Mouse (Mus musculus): ENCODE data around the gene Grik3. TPM values are rescaled to one million over a fixed set of nuclear protein-coding genes. Genes with fewer than 3 reads are reported as not detected.

Grik3 gene
- polyA plus RNA-seq, 2 experiments, result 0.61 to 1.9 TPM

DNA sequence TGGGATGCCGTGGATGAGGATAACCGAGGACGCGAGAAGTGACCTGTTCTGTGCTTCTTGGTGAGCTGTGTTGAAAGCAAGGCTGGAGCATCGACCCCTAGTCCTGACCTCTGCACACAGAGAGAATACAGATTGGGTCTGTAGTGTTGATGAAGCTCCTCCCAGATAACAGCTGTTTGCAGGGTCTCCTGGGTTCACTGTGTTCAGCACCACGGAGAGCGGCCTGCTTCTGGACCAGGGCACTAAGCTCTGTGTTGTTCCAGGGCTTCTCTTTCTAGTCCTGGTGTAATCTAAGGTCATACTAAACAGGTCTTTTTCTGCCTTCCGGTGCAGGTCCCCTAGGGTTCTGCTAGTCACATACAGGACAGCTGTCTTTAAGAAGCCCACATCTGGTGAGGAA lies 12.4 kb downstream of the Grik3 start:
- H3K27ac ChIP-seq (replicated peaks; ENCODE audit: low read depth, low read length), result no peak overlapping the region
- peaks cover 14% of the 10 kb centered on the region; the same call in 1 of the 2 replicates for H3K27me3 ChIP-seq (ENCODE audit: control insufficient read depth, insufficient read depth, low read length)
- H3K9ac ChIP-seq (ENCODE audit: low read depth, low read length, severe bottlenecking), result no peak overlapping the region
- no peaks in the 10 kb centered on the region for H3K9me3 ChIP-seq (ENCODE audit: control insufficient read depth, low read length)
- DNase-seq (ENCODE audit: low spot score) (peak; percentile 78), ATAC-seq (ENCODE audit: low FRiP score, low read depth) (no peak)
- H3K4me2 ChIP-seq (replicated peaks; ENCODE audit: low read depth, low read length, severe bottlenecking), result no peak overlapping the region
- H3K4me1 ChIP-seq (ENCODE audit: control insufficient read depth, insufficient read depth, low read length), result no peaks in the 10 kb centered on the region
- no peak for TF ChIP-seq POLR2A (IDR thresholded peaks at IDR 0.05; ENCODE audit: borderline replicate concordance, extremely low read depth, insufficient read depth, insufficient read length)
- WGBS, result 59% methylated on average over 8 of the region's 8 CpGs
- H3K36me3 ChIP-seq (ENCODE audit: control insufficient read depth, insufficient read depth, low read length), result no peaks in the 10 kb centered on the region
- H3K4me3 ChIP-seq (replicated peaks; ENCODE audit: low read length), result no peak overlapping the region

DNA sequence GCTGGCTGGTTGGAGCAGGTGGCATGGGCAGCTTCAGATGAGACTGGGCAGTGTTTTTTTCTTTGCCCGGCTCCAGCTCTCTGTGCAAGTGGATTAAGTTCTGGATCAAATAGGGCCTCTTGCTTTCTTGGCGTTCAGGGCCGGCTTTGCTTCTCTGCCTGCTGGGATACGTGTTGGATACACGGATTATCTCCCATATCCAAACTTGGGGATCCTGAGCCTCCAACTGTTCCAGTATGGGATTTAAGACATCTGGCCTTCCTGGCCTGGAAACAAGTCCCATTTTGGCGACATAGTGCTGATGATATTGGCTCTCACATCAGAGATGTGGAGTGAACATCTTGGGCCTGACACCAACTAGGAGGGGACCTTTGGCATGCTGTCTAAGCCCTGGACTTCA lies 21.9 kb downstream of the Grik3 start:
- ATAC-seq (ENCODE audit: low FRiP score, low read depth), result no peak
- H3K9me3 ChIP-seq (ENCODE audit: control insufficient read depth, low read length), result no peaks in the 10 kb centered on the region
- TF ChIP-seq POLR2A (IDR thresholded peaks at IDR 0.05; ENCODE audit: borderline replicate concordance, extremely low read depth, insufficient read depth, insufficient read length), result no peak
- DNase-seq (ENCODE audit: low spot score), result no peak
- no peaks in the 10 kb centered on the region; the same call in 1 of the 2 replicates for H3K27me3 ChIP-seq (ENCODE audit: control insufficient read depth, insufficient read depth, low read length)
- H3K27ac ChIP-seq (replicated peaks; ENCODE audit: low read depth, low read length), result no peak overlapping the region
- H3K36me3 ChIP-seq (ENCODE audit: control insufficient read depth, insufficient read depth, low read length), result no peaks in the 10 kb centered on the region
- 84% methylated on average over 6 of the region's 6 CpGs for WGBS
- H3K4me3 ChIP-seq (replicated peaks; ENCODE audit: low read length), result no peak overlapping the region
- H3K4me1 ChIP-seq (ENCODE audit: control insufficient read depth, insufficient read depth, low read length), result no peaks in the 10 kb centered on the region
- no peak overlapping the region for H3K9ac ChIP-seq (ENCODE audit: low read depth, low read length, severe bottlenecking)
- H3K4me2 ChIP-seq (replicated peaks; ENCODE audit: low read depth, low read length, severe bottlenecking), result no peak overlapping the region

DNA sequence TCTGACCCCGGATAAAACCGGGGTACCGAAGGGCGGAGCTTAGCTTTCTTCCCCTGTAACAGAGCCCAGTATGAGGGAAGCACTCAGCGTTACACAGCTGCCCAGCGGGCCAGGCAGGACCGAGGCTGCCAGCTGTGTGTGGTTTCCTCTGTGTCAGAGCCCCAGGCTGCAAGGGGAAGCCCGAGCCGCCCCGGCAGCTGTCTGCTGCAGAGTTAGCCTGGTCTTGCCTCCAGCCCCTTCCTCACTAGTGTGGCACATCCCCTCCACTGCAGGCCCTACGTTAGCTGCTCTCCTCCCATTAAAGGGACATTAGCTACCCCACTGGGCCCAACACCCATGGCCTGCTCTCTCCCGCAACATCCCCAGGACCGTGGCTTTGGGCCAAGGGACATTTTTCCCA lies 25.1 kb downstream of the Grik3 start:
- ATAC-seq (ENCODE audit: low FRiP score, low read depth), result no peak
- H3K9me3 ChIP-seq (ENCODE audit: control insufficient read depth, low read length), result no peaks in the 10 kb centered on the region
- H3K9ac ChIP-seq (ENCODE audit: low read depth, low read length, severe bottlenecking), result no peak overlapping the region
- no peak overlapping the region for H3K4me2 ChIP-seq (replicated peaks; ENCODE audit: low read depth, low read length, severe bottlenecking)
- WGBS, result 44% methylated on average over 13 of the region's 13 CpGs
- no peak for TF ChIP-seq POLR2A (IDR thresholded peaks at IDR 0.05; ENCODE audit: borderline replicate concordance, extremely low read depth, insufficient read depth, insufficient read length)
- no peak overlapping the region for H3K4me3 ChIP-seq (replicated peaks; ENCODE audit: low read length)
- H3K27me3 ChIP-seq (ENCODE audit: control insufficient read depth, insufficient read depth, low read length), result no peaks in the 10 kb centered on the region; the same call in 1 of the 2 replicates
- no peaks in the 10 kb centered on the region for H3K4me1 ChIP-seq (ENCODE audit: control insufficient read depth, insufficient read depth, low read length)
- H3K36me3 ChIP-seq (ENCODE audit: control insufficient read depth, insufficient read depth, low read length), result no peaks in the 10 kb centered on the region
- DNase-seq (ENCODE audit: low spot score), result no peak
- H3K27ac ChIP-seq (replicated peaks; ENCODE audit: low read depth, low read length), result no peak overlapping the region

DNA sequence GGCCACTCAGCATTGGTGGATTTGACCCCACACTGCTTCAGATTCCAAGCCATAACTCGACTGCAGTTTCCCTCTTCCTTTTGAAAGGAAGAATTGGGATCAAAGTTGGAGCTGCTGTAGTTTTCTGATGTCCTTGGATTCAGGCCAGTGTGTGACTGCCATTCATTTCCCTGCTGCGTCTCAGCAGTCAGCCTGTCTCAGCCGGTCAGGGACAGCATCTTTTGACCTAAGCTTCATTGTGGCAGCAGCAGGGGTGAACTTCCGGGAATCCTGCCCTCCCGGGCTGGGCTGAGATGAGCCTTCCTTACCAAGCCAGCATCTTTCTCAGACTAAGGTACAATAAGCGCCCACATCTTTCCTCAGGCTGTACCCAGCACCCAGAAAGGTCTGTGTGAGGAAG lies 26.1 kb downstream of the Grik3 start:
- H3K4me3 ChIP-seq (replicated peaks; ENCODE audit: low read length), result no peak overlapping the region
- H3K4me1 ChIP-seq (ENCODE audit: control insufficient read depth, insufficient read depth, low read length), result no peaks in the 10 kb centered on the region
- no peak for ATAC-seq (ENCODE audit: low FRiP score, low read depth)
- H3K9ac ChIP-seq (ENCODE audit: low read depth, low read length, severe bottlenecking), result no peak overlapping the region
- no peak overlapping the region for H3K27ac ChIP-seq (replicated peaks; ENCODE audit: low read depth, low read length)
- H3K4me2 ChIP-seq (replicated peaks; ENCODE audit: low read depth, low read length, severe bottlenecking), result no peak overlapping the region
- 64% methylated on average over 6 of the region's 6 CpGs for WGBS
- no peak for DNase-seq (ENCODE audit: low spot score)
- no peak for TF ChIP-seq POLR2A (IDR thresholded peaks at IDR 0.05; ENCODE audit: borderline replicate concordance, extremely low read depth, insufficient read depth, insufficient read length)
- H3K36me3 ChIP-seq (ENCODE audit: control insufficient read depth, insufficient read depth, low read length), result no peaks in the 10 kb centered on the region
- no peaks in the 10 kb centered on the region; the same call in 1 of the 2 replicates for H3K27me3 ChIP-seq (ENCODE audit: control insufficient read depth, insufficient read depth, low read length)
- no peaks in the 10 kb centered on the region for H3K9me3 ChIP-seq (ENCODE audit: control insufficient read depth, low read length)

DNA sequence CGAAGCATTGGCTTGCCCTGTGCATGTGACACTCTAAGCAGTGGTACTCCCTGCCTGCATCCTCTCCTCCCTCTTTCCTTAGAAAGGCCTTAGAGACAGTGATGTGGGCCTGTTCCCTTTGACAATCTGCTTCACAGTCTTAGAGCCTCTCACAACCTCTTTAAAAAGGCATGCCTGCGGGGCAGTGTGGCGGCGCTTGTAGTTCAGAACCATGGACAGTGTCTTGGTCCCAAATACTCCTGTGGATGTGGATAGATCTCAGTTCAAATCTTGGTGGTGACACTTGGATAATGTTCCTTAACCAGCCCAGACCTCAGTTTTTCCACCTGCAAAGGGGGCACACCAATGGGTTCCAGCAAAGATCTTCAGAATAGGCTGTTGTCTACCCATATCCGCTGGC lies 28.4 kb downstream of the Grik3 start:
- no peaks in the 10 kb centered on the region for H3K4me1 ChIP-seq (ENCODE audit: control insufficient read depth, insufficient read depth, low read length)
- no peaks in the 10 kb centered on the region for H3K9me3 ChIP-seq (ENCODE audit: control insufficient read depth, low read length)
- H3K4me2 ChIP-seq (replicated peaks; ENCODE audit: low read depth, low read length, severe bottlenecking), result no peak overlapping the region
- H3K36me3 ChIP-seq (ENCODE audit: control insufficient read depth, insufficient read depth, low read length), result no peaks in the 10 kb centered on the region
- no peaks in the 10 kb centered on the region; the same call in 1 of the 2 replicates for H3K27me3 ChIP-seq (ENCODE audit: control insufficient read depth, insufficient read depth, low read length)
- H3K27ac ChIP-seq (replicated peaks; ENCODE audit: low read depth, low read length), result no peak overlapping the region
- WGBS, result 78% methylated on average over 5 of the region's 5 CpGs
- no peak for ATAC-seq (ENCODE audit: low FRiP score, low read depth)
- no peak for DNase-seq (ENCODE audit: low spot score)
- TF ChIP-seq POLR2A (IDR thresholded peaks at IDR 0.05; ENCODE audit: borderline replicate concordance, extremely low read depth, insufficient read depth, insufficient read length), result no peak
- H3K4me3 ChIP-seq (replicated peaks; ENCODE audit: low read length), result no peak overlapping the region
- H3K9ac ChIP-seq (ENCODE audit: low read depth, low read length, severe bottlenecking), result no peak overlapping the region

DNA sequence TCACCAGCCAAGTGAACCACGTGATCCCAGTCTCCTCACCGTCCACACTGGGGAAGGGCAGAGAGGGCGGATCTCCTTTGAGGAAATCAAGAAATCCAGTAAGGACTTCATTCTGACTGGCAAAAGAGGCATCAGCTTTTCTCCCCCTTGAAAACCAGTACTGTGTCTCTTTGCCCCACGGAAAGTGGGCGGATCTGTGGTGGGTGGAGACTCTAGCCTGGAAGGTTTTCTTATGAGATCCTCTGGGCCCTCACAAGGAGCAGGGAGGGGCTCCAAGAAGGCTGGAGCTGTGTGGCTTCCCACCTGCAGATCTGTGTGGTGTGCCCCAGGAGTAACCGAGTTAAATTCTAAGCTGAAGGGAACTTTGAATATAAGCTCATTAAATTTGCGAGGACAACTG lies 32.4 kb downstream of the Grik3 start:
- no peak for TF ChIP-seq POLR2A (IDR thresholded peaks at IDR 0.05; ENCODE audit: borderline replicate concordance, extremely low read depth, insufficient read depth, insufficient read length)
- WGBS, result 63% methylated on average over 7 of the region's 7 CpGs
- H3K4me3 ChIP-seq (replicated peaks; ENCODE audit: low read length), result no peak overlapping the region
- ATAC-seq (ENCODE audit: low FRiP score, low read depth), result no peak
- no peaks in the 10 kb centered on the region for H3K27me3 ChIP-seq (ENCODE audit: control insufficient read depth, insufficient read depth, low read length)
- H3K9ac ChIP-seq (ENCODE audit: low read depth, low read length, severe bottlenecking), result no peak overlapping the region
- H3K36me3 ChIP-seq (ENCODE audit: control insufficient read depth, insufficient read depth, low read length), result no peaks in the 10 kb centered on the region
- DNase-seq (ENCODE audit: low spot score), result no peak
- H3K9me3 ChIP-seq (ENCODE audit: control insufficient read depth, low read length), result no peaks in the 10 kb centered on the region
- no peak overlapping the region for H3K4me2 ChIP-seq (replicated peaks; ENCODE audit: low read depth, low read length, severe bottlenecking)
- no peak overlapping the region for H3K27ac ChIP-seq (replicated peaks; ENCODE audit: low read depth, low read length)
- H3K4me1 ChIP-seq (ENCODE audit: control insufficient read depth, insufficient read depth, low read length), result no peaks in the 10 kb centered on the region
